ENCODE assay signal across 9 mouse cellular contexts in the genomic region with DNA sequence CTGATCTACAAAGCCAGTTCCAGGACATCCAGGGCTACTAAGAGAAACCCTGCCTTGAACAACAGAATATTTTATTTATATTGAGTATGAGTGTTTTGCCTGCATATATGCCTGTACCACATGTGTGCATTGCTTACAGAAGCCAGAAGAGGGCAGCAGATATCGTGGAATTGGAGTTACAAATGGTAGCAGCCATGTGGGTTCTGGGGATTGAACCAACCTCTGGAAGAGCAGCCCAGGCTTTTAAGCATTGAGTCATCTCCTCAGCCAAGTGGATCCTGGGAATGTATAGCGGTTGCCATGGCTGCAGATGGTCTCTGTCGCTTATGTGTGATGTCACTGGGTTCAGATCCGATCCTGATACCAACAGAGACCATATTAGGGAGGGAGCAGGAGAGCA. TPM values are rescaled to one million over a fixed set of nuclear protein-coding genes. Genes with fewer than 3 reads are reported as not detected.
DNase-seq lines count a peak whose midpoint lies in the region; ATAC-seq lines count a peak whose summit lies in the region.
"Had no signal": no experiment of that assay in that cellular context is flagged by ENCODE, and none has a peak within 500 bp of the region (broad histone marks: within the 10 kb centered on the region; RNA-seq: fewer than 3 reads in every experiment).

No protein-coding gene starts in this region.

- H3K27me3 ChIP-seq in forebrain, embryonic 11.5 days (ENCODE audit: control insufficient read depth, insufficient read depth, low read length) = no peaks in the 10 kb centered on the region
- H3K27me3 ChIP-seq in forebrain, embryonic 16.5 days (replicated peaks; ENCODE audit: control insufficient read depth, insufficient read depth, low read length) = no peaks in the 10 kb centered on the region
- no peaks in the 10 kb centered on the region for H3K27me3 ChIP-seq in embryonic facial prominence, embryonic 11.5 days (ENCODE audit: control insufficient read depth, insufficient read depth, low read length)

- no peak overlapping the region for H3K9ac ChIP-seq in forebrain, embryonic 11.5 days (ENCODE audit: low read length)
- no peak overlapping the region for H3K9ac ChIP-seq in forebrain, embryonic 16.5 days (replicated peaks; ENCODE audit: low read depth, low read length)
- H3K9ac ChIP-seq in embryonic facial prominence, embryonic 11.5 days (replicated peaks; ENCODE audit: low read length) = no peak overlapping the region

- no peaks in the 10 kb centered on the region for H3K36me3 ChIP-seq in forebrain, embryonic 11.5 days (ENCODE audit: control insufficient read depth, insufficient read depth, low read length)
- no peaks in the 10 kb centered on the region for H3K36me3 ChIP-seq in forebrain, embryonic 16.5 days (ENCODE audit: control insufficient read depth, insufficient read depth)
- H3K36me3 ChIP-seq in embryonic facial prominence, embryonic 11.5 days (replicated peaks; ENCODE audit: control insufficient read depth, insufficient read depth, low read depth, low read length) = no peaks in the 10 kb centered on the region

- H3K4me3 ChIP-seq in forebrain, embryonic 11.5 days (ENCODE audit: low read depth, low read length) = no peak overlapping the region
- no peak overlapping the region for H3K4me3 ChIP-seq in forebrain, embryonic 16.5 days (replicated peaks; ENCODE audit: low read length)
- H3K4me3 ChIP-seq in embryonic facial prominence, embryonic 11.5 days (ENCODE audit: low read depth, low read length) = no peak overlapping the region

- H3K9me3 ChIP-seq in forebrain, embryonic 11.5 days (ENCODE audit: control insufficient read depth, low read length) = no peaks in the 10 kb centered on the region
- no peaks in the 10 kb centered on the region for H3K9me3 ChIP-seq in forebrain, embryonic 16.5 days (ENCODE audit: control insufficient read depth, low read length)
- no peaks in the 10 kb centered on the region for H3K9me3 ChIP-seq in embryonic facial prominence, embryonic 11.5 days (replicated peaks; ENCODE audit: control insufficient read depth, low read length)

- peak; percentile 55 for DNase-seq in forebrain, embryonic 11.5 days (ENCODE audit: low spot score)
- peak; percentile 17 for DNase-seq in urinary bladder, postnatal 25 days (ENCODE audit: low spot score)
- no peak for DNase-seq in urinary bladder, adult 18-20 months (ENCODE audit: low spot score in 2 of 2)
- DNase-seq in embryonic facial prominence, embryonic 11.5 days (ENCODE audit: low spot score) = peak; percentile 50
- DNase-seq in kidney, postnatal 36 days = peak; percentile 55 to 80
- peak; percentile 59 for DNase-seq in thymus, postnatal 25 days

- H3K4me2 ChIP-seq in forebrain, embryonic 11.5 days (ENCODE audit: low read depth, low read length, severe bottlenecking) = no peak overlapping the region
- no peak overlapping the region for H3K4me2 ChIP-seq in forebrain, embryonic 16.5 days (ENCODE audit: low read length)
- no peak overlapping the region for H3K4me2 ChIP-seq in embryonic facial prominence, embryonic 11.5 days (ENCODE audit: low read depth, low read length)

- no peak overlapping the region for H3K27ac ChIP-seq in forebrain, embryonic 11.5 days (ENCODE audit: low read depth, low read length)
- no peak overlapping the region for H3K27ac ChIP-seq in forebrain, embryonic 16.5 days (ENCODE audit: low read length)
- H3K27ac ChIP-seq in embryonic facial prominence, embryonic 11.5 days (replicated peaks; ENCODE audit: low read depth, low read length) = no peak overlapping the region

- ATAC-seq in forebrain, embryonic 11.5 days (replicated peaks; ENCODE audit: low FRiP score) = peak; percentile 14; the same call in 1 of the 2 replicates
- ATAC-seq in forebrain, embryonic 16.5 days = no peak
- no peak for ATAC-seq in embryonic facial prominence, embryonic 11.5 days (replicated peaks; ENCODE audit: insufficient number of reproducible peaks, low FRiP score, low TSS enrichment, low read depth)
- ATAC-seq in megakaryocyte, adult 5-6 weeks (ENCODE audit: poor library complexity, severe bottlenecking) = peak; percentile 85

- WGBS in forebrain, embryonic 11.5 days = 61% methylated on average over 4 of the region's 4 CpGs
- WGBS in forebrain, embryonic 16.5 days = 67% methylated on average over 4 of the region's 4 CpGs
- 63% methylated on average over 4 of the region's 4 CpGs for WGBS in embryonic facial prominence, embryonic 11.5 days

- no peaks in the 10 kb centered on the region for H3K4me1 ChIP-seq in forebrain, embryonic 11.5 days (replicated peaks; ENCODE audit: control insufficient read depth, insufficient read depth, low read length)
- no peaks in the 10 kb centered on the region for H3K4me1 ChIP-seq in forebrain, embryonic 16.5 days (replicated peaks; ENCODE audit: control insufficient read depth, insufficient read depth, low read length)
- H3K4me1 ChIP-seq in embryonic facial prominence, embryonic 11.5 days (ENCODE audit: control insufficient read depth, insufficient read depth, low read length) = no peaks in the 10 kb centered on the region

RNA-seq across cellular contexts. Expression of gene Gm10203, which starts 3.3 kb away (rescaled TPM):
- polyA plus RNA-seq in forebrain, embryonic 11.5 days (2014; fragmentation: Nextera tagmentation; extraction: Ambion mirVana) = not detected in 2 replicates
- not detected in 2 replicates for polyA plus RNA-seq in forebrain, embryonic 16.5 days (2015; fragmentation: Nextera tagmentation; extraction: Ambion mirVana)
- polyA plus RNA-seq in embryonic facial prominence, embryonic 11.5 days (2014; fragmentation: Nextera tagmentation; extraction: Ambion mirVana) = not detected in 2 replicates
- total RNA-seq in megakaryocyte, adult 5-6 weeks (2015) = not detected in 2 replicates
- total RNA-seq in megakaryocyte, adult 5-6 weeks (2017) = not detected in 2 replicates
- polyA plus RNA-seq: heart, embryonic 14.5 days had no signal

RNA-seq across cellular contexts. Expression of gene Etfbkmt, which starts 13.0 kb away (rescaled TPM):
- polyA plus RNA-seq in forebrain, embryonic 11.5 days (2014; fragmentation: Nextera tagmentation; extraction: Ambion mirVana) = 9.6 and 10.2 TPM in 2 replicates
- 7.4 and 7.8 TPM in 2 replicates for polyA plus RNA-seq in forebrain, embryonic 16.5 days (2015; fragmentation: Nextera tagmentation; extraction: Ambion mirVana)
- polyA plus RNA-seq in embryonic facial prominence, embryonic 11.5 days (2014; fragmentation: Nextera tagmentation; extraction: Ambion mirVana) = 11.4 and 12.2 TPM in 2 replicates
- 6.8 and 9.3 TPM in 2 replicates for total RNA-seq in megakaryocyte, adult 5-6 weeks (2015)
- total RNA-seq in megakaryocyte, adult 5-6 weeks (2017) = 5.9 and 7.8 TPM in 2 replicates

RNA-seq across cellular contexts. Expression of gene Dennd5b, which starts 25.2 kb away (rescaled TPM):
- 17.5 and 19.8 TPM in 2 replicates for polyA plus RNA-seq in forebrain, embryonic 11.5 days (2014; fragmentation: Nextera tagmentation; extraction: Ambion mirVana)
- 14.2 and 15.2 TPM in 2 replicates for polyA plus RNA-seq in forebrain, embryonic 16.5 days (2015; fragmentation: Nextera tagmentation; extraction: Ambion mirVana)
- polyA plus RNA-seq in embryonic facial prominence, embryonic 11.5 days (2014; fragmentation: Nextera tagmentation; extraction: Ambion mirVana) = 7.6 and 9.8 TPM in 2 replicates
- 0.80 and 0.83 TPM in 2 replicates for total RNA-seq in megakaryocyte, adult 5-6 weeks (2015)
- 0.41 and 0.51 TPM in 2 replicates for total RNA-seq in megakaryocyte, adult 5-6 weeks (2017)

Comparison
In these comparisons a context has a peak if more than half of its experiments do, and no peak if none do; other contexts are left out.
1. ATAC-seq: peak in forebrain, embryonic 11.5 days (single experiment) and megakaryocyte, adult 5-6 weeks (single experiment); none in forebrain, embryonic 16.5 days (single experiment) and embryonic facial prominence, embryonic 11.5 days (single experiment).
2. DNase-seq: peak in forebrain, embryonic 11.5 days (single experiment), urinary bladder, postnatal 25 days (single experiment), embryonic facial prominence, embryonic 11.5 days (single experiment), kidney, postnatal 36 days (2 of 2) and thymus, postnatal 25 days (single experiment); none in urinary bladder, adult 18-20 months (0 of 2).